Mouse (Mus musculus) MEL (cell line): ENCODE measurements around the gene Ets1. TPM values are rescaled to one million over a fixed set of nuclear protein-coding genes. Genes with fewer than 3 reads are reported as not detected.

ENCODE experiments used
- DNase-seq: peaks from one replicate; pipeline ENCODE4 v3.0.0; 2011; ENCODE audit warnings: low read depth, low spot score
- H3K27ac ChIP-seq: 2 replicates; pipeline ENCODE4 v1.5.1; 2012; ENCODE audit warnings: low read depth, mild to moderate bottlenecking, control low read depth, low read length, moderate library complexity; ENCODE audit not compliant: control insufficient read depth
- H3K27me3 ChIP-seq, 2 experiments: fragments of 150-350 bp in 1 of 2; sonication (generic) in 1 of 2; 2 replicates each; pipeline ENCODE4 v1.6.1; 2012; ENCODE audit warnings: low read length in 2 of 2, mild to moderate bottlenecking in 2 of 2, improper control_type of control experiment in 1 of 2, moderate library complexity in 1 of 2; ENCODE audit not compliant: insufficient read depth in 2 of 2, control insufficient read depth in 1 of 2
- H3K36me3 ChIP-seq, 2 experiments: 2 replicates each; pipeline ENCODE4 v1.6.1; 2012 to 2014; ENCODE audit warnings: low read length in 2 of 2, improper control_type of control experiment in 1 of 2, inconsistent platforms in 1 of 2, mild to moderate bottlenecking in 1 of 2; ENCODE audit not compliant: insufficient read depth in 2 of 2, control insufficient read depth in 1 of 2
- H3K4me1 ChIP-seq, 2 experiments: fragments of 150-350 bp in 1 of 2; sonication (generic) in 1 of 2; 2 replicates each; pipeline ENCODE4 v1.6.1; 2012; ENCODE audit warnings: low read length in 2 of 2, improper control_type of control experiment in 1 of 2, mild to moderate bottlenecking in 1 of 2; ENCODE audit not compliant: insufficient read depth in 2 of 2, control insufficient read depth in 1 of 2
- H3K4me3 ChIP-seq, 2 experiments: fragments of 150-350 bp in 1 of 2; sonication (generic) in 1 of 2; 2 replicates each; pipeline ENCODE4 v1.5.1; 2012; ENCODE audit warnings: low read depth in 2 of 2, low read length in 2 of 2, mild to moderate bottlenecking in 2 of 2, moderate library complexity in 2 of 2, control low read depth in 1 of 2, improper control_type of control experiment in 1 of 2; ENCODE audit not compliant: control insufficient read depth in 1 of 2, insufficient read depth in 1 of 2
- H3K79me2 ChIP-seq: 2 replicates; pipeline ENCODE4 v1.6.1; 2012; ENCODE audit warnings: mild to moderate bottlenecking, low read length, moderate library complexity; ENCODE audit not compliant: control insufficient read depth, poor library complexity, insufficient read depth
- H3K9ac ChIP-seq: 2 replicates; pipeline ENCODE4 v1.6.1; 2012; ENCODE audit warnings: low read depth, mild to moderate bottlenecking, control low read depth, low read length, moderate library complexity; ENCODE audit not compliant: control insufficient read depth, poor library complexity, severe bottlenecking
- H3K9me3 ChIP-seq: fragments of 150-350 bp; sonication (generic); replicated peaks from 2 replicates; pipeline ENCODE4 v1.6.1; 2012; ENCODE audit warnings: mild to moderate bottlenecking, low read length, improper control_type of control experiment, moderate library complexity; ENCODE audit not compliant: insufficient read depth
- CHD1 ChIP-seq: IDR thresholded peaks from 2 replicates; pipeline ENCODE4 v1.6.1; 2012; ENCODE audit warnings: low read depth, mild to moderate bottlenecking, inconsistent platforms, low read length, improper control_type of control experiment
- CHD2 ChIP-seq: IDR thresholded peaks from 2 replicates; pipeline ENCODE4 v1.6.1; 2011; ENCODE audit warnings: low read length, improper control_type of control experiment
- ELF1 ChIP-seq: IDR thresholded peaks from 2 replicates; pipeline ENCODE4 v1.6.1; 2014; ENCODE audit warnings: low read depth, mild to moderate bottlenecking, inconsistent platforms, low read length, improper control_type of control experiment, moderate library complexity
- GATA1 ChIP-seq: IDR thresholded peaks from 2 replicates; pipeline ENCODE4 v1.6.1; 2011; ENCODE audit warnings: low read depth, low read length, improper control_type of control experiment
- KAT2A ChIP-seq: conservative IDR thresholded peaks from 2 replicates; pipeline ENCODE4 v1.6.1; 2012; ENCODE audit warnings: low read depth, low read length, improper control_type of control experiment, inconsistent platforms
- MAX ChIP-seq: IDR thresholded peaks from 2 replicates; pipeline ENCODE4 v1.6.1; 2011; ENCODE audit warnings: low read length, improper control_type of control experiment
- MAZ ChIP-seq: IDR thresholded peaks from 2 replicates; pipeline ENCODE4 v1.6.1; 2012; ENCODE audit warnings: low read depth, mild to moderate bottlenecking, inconsistent platforms, low read length, improper control_type of control experiment
- MEF2A ChIP-seq: IDR thresholded peaks from 2 replicates; pipeline ENCODE4 v1.6.1; 2014; ENCODE audit warnings: low read depth, mild to moderate bottlenecking, inconsistent platforms, low read length, improper control_type of control experiment; ENCODE audit not compliant: poor library complexity, insufficient replicate concordance, severe bottlenecking; ENCODE audit errors: extremely low read depth
- MXI1 ChIP-seq: IDR thresholded peaks from 2 replicates; pipeline ENCODE4 v1.6.1; 2011; ENCODE audit warnings: mild to moderate bottlenecking, low read depth, low read length, improper control_type of control experiment
- MYB ChIP-seq: IDR thresholded peaks from 2 replicates; pipeline ENCODE4 v1.6.1; 2011; ENCODE audit warnings: mild to moderate bottlenecking, low read depth, low read length, improper control_type of control experiment
- MYC ChIP-seq: IDR thresholded peaks from 2 replicates; pipeline ENCODE4 v1.6.1; 2011; ENCODE audit warnings: low read depth, mild to moderate bottlenecking, low read length, improper control_type of control experiment, moderate library complexity
- NELFE ChIP-seq: IDR thresholded peaks from 2 replicates; pipeline ENCODE4 v1.6.1; 2011; ENCODE audit warnings: low read depth, low read length, improper control_type of control experiment
- POLR2AphosphoS2 ChIP-seq: IDR thresholded peaks from 2 replicates; pipeline ENCODE4 v1.6.1; 2011; ENCODE audit warnings: low read length, improper control_type of control experiment
- POLR2AphosphoS5 ChIP-seq: IDR thresholded peaks from 2 replicates; pipeline ENCODE4 v1.6.1; 2012; ENCODE audit warnings: low read depth, borderline replicate concordance, mild to moderate bottlenecking, inconsistent platforms, low read length, moderate library complexity, mixed read lengths
- RCOR1 ChIP-seq: IDR thresholded peaks from 2 replicates; pipeline ENCODE4 v1.6.1; 2012; ENCODE audit warnings: low read depth, mild to moderate bottlenecking, inconsistent platforms, low read length, improper control_type of control experiment
- SIN3A ChIP-seq: IDR thresholded peaks from 2 replicates; pipeline ENCODE4 v1.6.1; 2012; ENCODE audit warnings: low read length, improper control_type of control experiment, inconsistent platforms
- SMC3 ChIP-seq: IDR thresholded peaks from 2 replicates; pipeline ENCODE4 v1.6.1; 2011; ENCODE audit warnings: low read depth, low read length, improper control_type of control experiment
- TAL1 ChIP-seq: IDR thresholded peaks from 2 replicates; pipeline ENCODE4 v1.6.1; 2012; ENCODE audit warnings: mild to moderate bottlenecking, inconsistent platforms, low read length, moderate library complexity, mixed read lengths
- TCF12 ChIP-seq: IDR thresholded peaks from 2 replicates; pipeline ENCODE4 v1.6.1; 2014; ENCODE audit warnings: low read depth, mild to moderate bottlenecking, inconsistent platforms, low read length, improper control_type of control experiment, moderate library complexity
- USF1 ChIP-seq: IDR thresholded peaks from 2 replicates; pipeline ENCODE4 v1.6.1; 2014; ENCODE audit warnings: low read depth, mild to moderate bottlenecking, inconsistent platforms, low read length, improper control_type of control experiment, moderate library complexity
- USF2 ChIP-seq, 2 experiments: IDR thresholded peaks; 2 replicates each; pipeline ENCODE4 v1.6.1; 2011 to 2012; ENCODE audit warnings: improper control_type of control experiment in 2 of 2, low read length in 2 of 2, borderline replicate concordance in 1 of 2, inconsistent platforms in 1 of 2, low read depth in 1 of 2, mild to moderate bottlenecking in 1 of 2; ENCODE audit not compliant: insufficient read depth in 1 of 2
- ZC3H11A ChIP-seq: IDR thresholded peaks from 2 replicates; pipeline ENCODE4 v1.6.1; 2012; ENCODE audit warnings: low read depth, mild to moderate bottlenecking, inconsistent platforms, low read length, improper control_type of control experiment
- ZKSCAN1 ChIP-seq: IDR thresholded peaks from 2 replicates; pipeline ENCODE4 v1.6.1; 2012; ENCODE audit warnings: low read depth, mild to moderate bottlenecking, inconsistent platforms, low read length, improper control_type of control experiment, moderate library complexity
- ZMIZ1 ChIP-seq: IDR thresholded peaks from 2 replicates; pipeline ENCODE4 v1.6.1; 2012; ENCODE audit warnings: low read depth, mild to moderate bottlenecking, inconsistent platforms, low read length, improper control_type of control experiment, moderate library complexity
- polyA plus RNA-seq, 2 experiments: library from polyadenylated mRNA; stranded (reverse) in 1 of 2; unstranded in 1 of 2; fragments of >175 nt in 1 of 2; fragments of >200 nt in 1 of 2; gene quantifications; 2 replicates each; pipeline versions ENCODE4 v1.2.1 to v1.2.4; 2012; ENCODE audit warnings: low replicate concordance in 2 of 2, low read depth in 1 of 2; ENCODE audit not compliant: insufficient read length in 2 of 2, insufficient read depth in 1 of 2, missing spikeins in 1 of 2
- total RNA-seq: library from RNA; depleted of rRNA; stranded (reverse); fragments of 300-350 nt; gene quantifications from 2 replicates; pipeline ENCODE4 v1.2.3, GENCODE M21; 2012

The Ets1 gene
- total and polyA plus RNA-seq, 3 experiments, result 0.10 to 0.19 TPM; not detected in 1

DNA sequence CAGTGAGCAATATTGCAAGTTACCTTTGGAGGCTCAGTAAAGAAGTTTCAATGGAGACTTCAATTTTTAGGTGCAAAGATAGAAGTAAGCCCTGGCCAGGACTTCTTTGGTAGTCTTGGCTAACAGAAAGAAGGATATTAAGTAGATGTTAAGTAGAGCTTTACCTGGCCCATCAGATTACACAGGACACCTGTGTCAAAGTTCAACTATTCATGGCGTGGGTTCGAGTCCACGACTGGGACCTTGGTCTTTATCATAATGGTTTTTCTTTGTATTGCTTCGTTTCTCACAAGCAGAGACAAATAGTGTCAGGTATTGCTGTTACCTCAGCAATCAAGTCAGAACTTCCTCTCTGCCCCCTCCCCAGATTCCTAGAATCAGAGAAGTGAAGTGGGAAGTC lies 62.7 kb downstream of the Ets1 start:
- TF ChIP-seq NELFE (no peak), MXI1 (no peak), KAT2A (no peak), TAL1 (no peak), MAZ (no peak), MAX (no peak), ZKSCAN1 (no peak), ZMIZ1 (no peak), ZC3H11A (no peak), RCOR1 (no peak), POLR2AphosphoS5 (no peak)
- Histone ChIP-seq H3K27me3 (peaks cover 4 to 5% of the 10 kb centered on the region in 2 experiments; a peak in 2 of 4 replicates), H3K36me3 (peaks cover 0 to 3% of the 10 kb centered on the region in 2 experiments; a peak in 1 of 4 replicates), H3K79me2 (no peaks in the 10 kb centered on the region; the same call in 1 of the 2 replicates), H3K9ac (no peak overlapping the region), H3K27ac (no peak overlapping the region), H3K4me1 (peaks cover 2 to 4% of the 10 kb centered on the region in 2 experiments; a peak in 3 of 4 replicates), H3K9me3 (no peaks in the 10 kb centered on the region), H3K4me3 (no peak overlapping the region)
- no peak for DNase-seq

GRCm38 (mm10) chr9:32699391-32699841 lies 63.4 kb downstream of the Ets1 start:
- Histone ChIP-seq H3K36me3 (peaks cover 0 to 3% of the 10 kb centered on the region in 2 experiments; a peak in 1 of 4 replicates), H3K9me3 (no peaks in the 10 kb centered on the region), H3K9ac (no peak overlapping the region), H3K79me2 (no peaks in the 10 kb centered on the region; the same call in 1 of the 2 replicates), H3K27me3 (peaks cover 2 to 5% of the 10 kb centered on the region in 2 experiments; a peak in 2 of 4 replicates), H3K27ac (no peak overlapping the region), H3K4me1 (peaks cover 2 to 4% of the 10 kb centered on the region in 2 experiments; a peak in 3 of 4 replicates), H3K4me3 (no peak overlapping the region)
- TF ChIP-seq CHD2 (no peak), USF2 (IDR thresholded peaks at IDR 0.05; ENCODE audit: borderline replicate concordance in 1 of 2, insufficient read depth in 1 of 2, low read depth in 1 of 2, low read length in 2 of 2) (no peak), NELFE (no peak), CHD1 (no peak), SMC3 (no peak), MYC (no peak), KAT2A (no peak), TAL1 (no peak), USF1 (no peak), GATA1 (no peak), ZKSCAN1 (no peak), POLR2AphosphoS2 (no peak), ELF1 (no peak), ZC3H11A (no peak), TCF12 (no peak), MXI1 (no peak), MEF2A (no peak), SIN3A (no peak), MAZ (no peak), MYB (no peak)
- DNase-seq, result no peak
